Mouse (Mus musculus) CH12.LX (cell line): ENCODE measurements at regions not wholly inside any gene's neighbourhood (a gene's known extent, or its start where the extent isn't known, plus 50 kb on each side); places are given as distances from the start of the nearest gene placed in this dataset.

ENCODE experiments used
- DNase-seq: peaks from one replicate; pipeline ENCODE4 v3.0.0-alpha.2; 2013; ENCODE audit errors: extremely low read depth
- H3K27ac ChIP-seq: 2 replicates; pipeline ENCODE4 v1.5.1; 2012; ENCODE audit warnings: low read depth, mild to moderate bottlenecking, control low read depth, moderate library complexity; ENCODE audit not compliant: insufficient read depth
- H3K27me3 ChIP-seq: replicated peaks from 2 replicates; pipeline ENCODE3; 2012; ENCODE audit warnings: inconsistent platforms
- H3K36me3 ChIP-seq, 2 experiments: replicated peaks in 1 of 2; 2 replicates each; pipeline versions ENCODE3 to v1.6.1; 2012; ENCODE audit warnings: inconsistent platforms in 1 of 2, low read length in 1 of 2, mild to moderate bottlenecking in 1 of 2, mixed read lengths in 1 of 2, moderate library complexity in 1 of 2; ENCODE audit not compliant: control insufficient read depth in 1 of 2, insufficient read depth in 1 of 2
- H3K4me1 ChIP-seq, 2 experiments: 2 replicates each; pipeline ENCODE4 v1.6.1; 2012; ENCODE audit warnings: inconsistent platforms in 1 of 2, moderate library complexity in 1 of 2; ENCODE audit not compliant: insufficient read depth in 2 of 2, control insufficient read depth in 1 of 2
- H3K4me2 ChIP-seq: 2 replicates; pipeline ENCODE4 v1.6.1; 2012; ENCODE audit warnings: low read depth, mild to moderate bottlenecking, control low read depth; ENCODE audit not compliant: poor library complexity, insufficient read depth, severe bottlenecking
- H3K4me3 ChIP-seq, 3 experiments: fragments of 150-350 bp in 1 of 3; sonication (generic) in 1 of 3; replicated peaks in 1 of 3; 2 replicates each; pipeline versions ENCODE3 to v1.5.1; 2011 to 2012; ENCODE audit warnings: low read depth in 2 of 3, low read length in 2 of 3, mild to moderate bottlenecking in 2 of 3, moderate library complexity in 2 of 3, control low read depth in 1 of 3, improper control_type of control experiment in 1 of 3, inconsistent platforms in 1 of 3, mixed read lengths in 1 of 3; ENCODE audit not compliant: poor library complexity in 1 of 3
- H3K79me2 ChIP-seq: replicated peaks from 2 replicates; pipeline ENCODE4 v1.6.1; 2012; ENCODE audit warnings: mild to moderate bottlenecking, moderate library complexity; ENCODE audit not compliant: control insufficient read depth, poor library complexity, insufficient read depth, severe bottlenecking; ENCODE audit errors: extremely low read depth
- H3K9ac ChIP-seq: 2 replicates; pipeline ENCODE4 v1.6.1; 2012; ENCODE audit warnings: low read depth, mild to moderate bottlenecking, control low read depth, moderate library complexity; ENCODE audit not compliant: insufficient read depth
- H3K9me3 ChIP-seq: replicated peaks from 2 replicates; pipeline ENCODE3; 2012; ENCODE audit warnings: low read length, inconsistent platforms, mixed read lengths
- BHLHE40 ChIP-seq: IDR thresholded peaks from 2 replicates; pipeline ENCODE4 v1.6.1; 2011; ENCODE audit warnings: mild to moderate bottlenecking, low read depth, low read length, improper control_type of control experiment
- CTCF ChIP-seq, 2 experiments: IDR thresholded peaks in 1 of 2; conservative IDR thresholded peaks in 1 of 2; 2 replicates each; pipeline ENCODE4 v1.5.1; 2011 to 2012; ENCODE audit warnings: low read depth in 2 of 2, low read length in 2 of 2, improper control_type of control experiment in 1 of 2, inconsistent platforms in 1 of 2, mild to moderate bottlenecking in 1 of 2, moderate library complexity in 1 of 2
- ETS1 ChIP-seq: conservative IDR thresholded peaks from 2 replicates; pipeline ENCODE4 v1.6.1; 2012; ENCODE audit warnings: low read depth, mild to moderate bottlenecking, inconsistent platforms, low read length, improper control_type of control experiment, moderate library complexity
- GABPA ChIP-seq: IDR thresholded peaks from 2 replicates; pipeline ENCODE4 v1.6.1; 2012; ENCODE audit warnings: low read depth, low read length, improper control_type of control experiment, inconsistent platforms; ENCODE audit not compliant: insufficient replicate concordance
- IRF4 ChIP-seq: IDR thresholded peaks from 2 replicates; pipeline ENCODE4 v1.6.1; 2014; ENCODE audit warnings: low read depth, mild to moderate bottlenecking, inconsistent platforms, low read length, improper control_type of control experiment
- JUN ChIP-seq: IDR thresholded peaks from 2 replicates; pipeline ENCODE4 v1.6.1; 2011; ENCODE audit warnings: low read depth, mild to moderate bottlenecking, low read length, improper control_type of control experiment, moderate library complexity; ENCODE audit not compliant: insufficient read depth
- MEF2A ChIP-seq: IDR thresholded peaks from 2 replicates; pipeline ENCODE4 v1.6.1; 2014; ENCODE audit warnings: low read depth, mild to moderate bottlenecking, inconsistent platforms, low read length, improper control_type of control experiment, borderline replicate concordance
- MXI1 ChIP-seq: IDR thresholded peaks from 2 replicates; pipeline ENCODE4 v1.6.1; 2011; ENCODE audit warnings: mild to moderate bottlenecking, low read depth, low read length, improper control_type of control experiment
- MYC ChIP-seq: IDR thresholded peaks from 2 replicates; pipeline ENCODE4 v1.6.1; 2011; ENCODE audit warnings: low read depth, mild to moderate bottlenecking, improper control_type of control experiment, low read length
- PAX5 ChIP-seq: IDR thresholded peaks from 2 replicates; pipeline ENCODE4 v1.6.1; 2012; ENCODE audit warnings: low read length, inconsistent platforms, mixed read lengths
- SIN3A ChIP-seq: IDR thresholded peaks from 2 replicates; pipeline ENCODE4 v1.6.1; 2012; ENCODE audit warnings: low read length, improper control_type of control experiment, inconsistent platforms
- TBP ChIP-seq: conservative IDR thresholded peaks from 2 replicates; pipeline ENCODE4 v1.6.1; 2011; ENCODE audit warnings: low read depth, low read length, improper control_type of control experiment
- UBTF ChIP-seq: IDR thresholded peaks from 2 replicates; pipeline ENCODE4 v1.6.1; 2012; ENCODE audit warnings: low read depth, mild to moderate bottlenecking, inconsistent platforms, low read length, improper control_type of control experiment, moderate library complexity
- ZC3H11A ChIP-seq: IDR thresholded peaks from 2 replicates; pipeline ENCODE4 v1.6.1; 2012; ENCODE audit warnings: low read depth, mild to moderate bottlenecking, inconsistent platforms, low read length, improper control_type of control experiment
- ZKSCAN1 ChIP-seq: IDR thresholded peaks from 2 replicates; pipeline ENCODE4 v1.6.1; 2012; ENCODE audit warnings: low read depth, inconsistent platforms, low read length, improper control_type of control experiment, borderline replicate concordance
- ZMIZ1 ChIP-seq: IDR thresholded peaks from 2 replicates; pipeline ENCODE4 v1.6.1; 2012; ENCODE audit warnings: low read depth, mild to moderate bottlenecking, inconsistent platforms, low read length, improper control_type of control experiment
- ZNF384 ChIP-seq: IDR thresholded peaks from 2 replicates; pipeline ENCODE4 v1.6.1; 2012; ENCODE audit warnings: low read depth, low read length, improper control_type of control experiment, inconsistent platforms
- dilution Hi-C: fragments of 300-500 bp; cut with MboI; formaldehyde crosslinking; loops from 2 replicates; pipeline ENCODE4 v1.14.3; 2020; ENCODE audit warnings: low sequenced_read_pairs; ENCODE audit not compliant: extremely low pct_unique_long_range_greater_than_20kb, extremely low pct_ligation_motif_present
- in situ Hi-C: fragments of 300-500 bp; cut with MboI; formaldehyde crosslinking; loops from 3 replicates; pipeline ENCODE4 v1.14.3; 2019; ENCODE audit warnings: low sequenced_read_pairs, low pct_ligation_motif_present, low pct_unique_long_range_greater_than_20kb, mixed read lengths

GRCm38 (mm10) chr13:30045225-30045624, 59.4 kb upstream of the E2f3 start:
- H3K27me3 ChIP-seq: no peaks in the 10 kb centered on the region
- H3K4me2 ChIP-seq: no peak overlapping the region
- H3K4me3 ChIP-seq: no peak overlapping the region
- DNase-seq: no peak
- no peaks in the 10 kb centered on the region for H3K36me3 ChIP-seq
- no peak for TF ChIP-seq MEF2A
- TF ChIP-seq ETS1: no peak
- TF ChIP-seq ZMIZ1: no peak
- no peak for TF ChIP-seq ZC3H11A
- TF ChIP-seq SIN3A: no peak
- no peak for TF ChIP-seq ZKSCAN1
- dilution Hi-C loops: no loop called here
- H3K79me2 ChIP-seq: no peaks in the 10 kb centered on the region
- peaks cover 0 to 4% of the 10 kb centered on the region in 2 experiments; a peak in 1 of 4 replicates for H3K4me1 ChIP-seq
- in situ Hi-C loops: no loop called here
- no peak overlapping the region for H3K9ac ChIP-seq
- no peak overlapping the region for H3K27ac ChIP-seq
- H3K9me3 ChIP-seq: no peaks in the 10 kb centered on the region

DNA sequence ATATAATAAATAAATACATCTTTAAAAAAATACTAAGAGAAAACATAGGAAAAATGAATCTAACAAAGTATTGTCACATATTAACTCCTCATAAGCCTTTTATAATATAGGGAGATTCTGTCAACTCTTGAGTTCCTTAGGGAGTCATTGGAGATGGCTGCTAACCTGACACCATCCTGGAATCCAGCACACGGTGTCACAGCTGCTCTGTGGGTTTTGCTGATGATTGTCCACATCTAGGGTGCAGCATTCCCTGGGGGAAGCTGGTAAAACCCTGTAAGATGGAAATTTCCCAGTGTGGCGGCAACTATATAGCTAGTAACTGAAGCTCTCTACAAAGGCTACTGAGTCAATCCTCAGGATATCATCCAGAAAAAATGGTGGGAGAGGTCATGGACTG, 58.9 kb upstream of the E2f3 start:
- no peak for TF ChIP-seq GABPA
- no peak for TF ChIP-seq IRF4
- no peak for TF ChIP-seq TBP
- TF ChIP-seq BHLHE40: no peak
- TF ChIP-seq MXI1: no peak

GRCm38 (mm10) chr13:30042689-30043320, 56.9 kb upstream of the E2f3 start:
- TF ChIP-seq MEF2A: no peak
- TF ChIP-seq JUN: no peak
- no peak for TF ChIP-seq UBTF
- no peak for TF ChIP-seq ZNF384
- no peak for TF ChIP-seq PAX5
- no peak for TF ChIP-seq CTCF (conservative IDR thresholded peaks at IDR 0.05 in 1 of 2, IDR thresholded peaks at IDR 0.05 in 1 of 2; ENCODE audit: low read depth in 2 of 2, low read length in 2 of 2)
- no peak for TF ChIP-seq MYC
- Histone ChIP-seq H3K27me3 (no peaks in the 10 kb centered on the region), H3K9me3 (no peaks in the 10 kb centered on the region), H3K36me3 (no peaks in the 10 kb centered on the region), H3K27ac (no peak overlapping the region), H3K4me2 (no peak overlapping the region), H3K79me2 (no peaks in the 10 kb centered on the region), H3K9ac (no peak overlapping the region), H3K4me3 (no peak overlapping the region), H3K4me1 (peaks cover 0 to 4% of the 10 kb centered on the region in 2 experiments; a peak in 1 of 4 replicates)
- dilution Hi-C loops: no loop called here
- in situ Hi-C loops: no loop called here
- no peak for DNase-seq

More for the DNA sequence above, 58.9 kb upstream of the E2f3 start:
- H3K9me3 ChIP-seq: no peaks in the 10 kb centered on the region
- no peak overlapping the region for H3K9ac ChIP-seq
- dilution Hi-C loops: no loop called here
- H3K27me3 ChIP-seq: no peaks in the 10 kb centered on the region
- H3K4me2 ChIP-seq: no peak overlapping the region
- in situ Hi-C loops: no loop called here
- DNase-seq: no peak
- no peaks in the 10 kb centered on the region for H3K79me2 ChIP-seq
- H3K4me1 ChIP-seq: peaks cover 0 to 4% of the 10 kb centered on the region in 2 experiments; a peak in 1 of 4 replicates
- H3K36me3 ChIP-seq: no peaks in the 10 kb centered on the region
- no peak overlapping the region for H3K27ac ChIP-seq
- no peak overlapping the region for H3K4me3 ChIP-seq
